8 mouse cellular contexts compared by ENCODE assay signal in genomic region chr15:32243096-32243785, GRCm38 (mm10). TPM values are rescaled to one million over a fixed set of nuclear protein-coding genes. Genes with fewer than 3 reads are reported as not detected.
DNase-seq lines count a peak whose midpoint lies in the region; ATAC-seq lines count a peak whose summit lies in the region.

No protein-coding gene starts in this region.

- DNase-seq in adrenal gland, adult (ENCODE audit: inconsistent age in 2 of 2, low spot score in 1 of 2): peak; percentile 50 to 74
- no peak for DNase-seq in adrenal gland, postnatal 4 days (ENCODE audit: low spot score in 2 of 2)
- DNase-seq in forebrain, embryonic 14.5 days (ENCODE audit: low spot score): peak; percentile 69
- peak; percentile 11 for DNase-seq in retina, embryonic 14.5 days (ENCODE audit: low spot score)
- DNase-seq in embryo, embryonic 9.5 days (ENCODE audit: extremely low spot score): no peak

- H3K9me3 ChIP-seq in forebrain, embryonic 14.5 days (replicated peaks; ENCODE audit: control insufficient read depth, low read length): no peaks in the 10 kb centered on the region
- no peaks in the 10 kb centered on the region for H3K9me3 ChIP-seq in hindbrain, embryonic 12.5 days (replicated peaks)
- no peaks in the 10 kb centered on the region for H3K9me3 ChIP-seq in limb, embryonic 13.5 days

- WGBS in forebrain, embryonic 14.5 days: 65% methylated on average over 12 of the region's 12 CpGs
- WGBS in hindbrain, embryonic 12.5 days: 74% methylated on average over 12 of the region's 12 CpGs
- WGBS in limb, embryonic 13.5 days: 51% methylated on average over 12 of the region's 12 CpGs

- peak overlapping the region; percentile 57 for H3K4me3 ChIP-seq in forebrain, embryonic 14.5 days (ENCODE audit: low read depth, low read length)
- H3K4me3 ChIP-seq in hindbrain, embryonic 12.5 days: peak overlapping the region; percentile 2
- H3K4me3 ChIP-seq in limb, embryonic 13.5 days: peak overlapping the region; percentile 77

- H3K4me2 ChIP-seq in forebrain, embryonic 14.5 days (ENCODE audit: low read length): peak overlapping the region; percentile 99
- peak overlapping the region; percentile 99 for H3K4me2 ChIP-seq in hindbrain, embryonic 12.5 days (replicated peaks)
- H3K4me2 ChIP-seq in limb, embryonic 13.5 days (replicated peaks): peak overlapping the region; percentile 89

- no peak for ATAC-seq in forebrain, embryonic 14.5 days
- no peak for ATAC-seq in hindbrain, embryonic 12.5 days (ENCODE audit: low FRiP score)
- ATAC-seq in limb, embryonic 13.5 days (ENCODE audit: low FRiP score, low read depth): 0 out of 2 replicates have a peak, but pooled peaks have one; percentile 12
- ATAC-seq in monocyte, adult 5-6 weeks (replicated peaks; ENCODE audit: insufficient number of reproducible peaks, low FRiP score, low TSS enrichment, poor library complexity, severe bottlenecking): no peak

- no peak overlapping the region for H3K27ac ChIP-seq in forebrain, embryonic 14.5 days (ENCODE audit: low read depth, low read length)
- no peak overlapping the region for H3K27ac ChIP-seq in hindbrain, embryonic 12.5 days
- peak overlapping the region; percentile 90 for H3K27ac ChIP-seq in limb, embryonic 13.5 days

- H3K9ac ChIP-seq in forebrain, embryonic 14.5 days (ENCODE audit: low read length): no peak overlapping the region
- no peak overlapping the region for H3K9ac ChIP-seq in hindbrain, embryonic 12.5 days
- H3K9ac ChIP-seq in limb, embryonic 13.5 days: peak overlapping the region; percentile 74

- no peaks in the 10 kb centered on the region for H3K36me3 ChIP-seq in forebrain, embryonic 14.5 days (ENCODE audit: control insufficient read depth, insufficient read depth, low read length)
- no peaks in the 10 kb centered on the region for H3K36me3 ChIP-seq in hindbrain, embryonic 12.5 days
- peaks cover 24% of the 10 kb centered on the region for H3K36me3 ChIP-seq in limb, embryonic 13.5 days

- H3K4me1 ChIP-seq in forebrain, embryonic 14.5 days (ENCODE audit: control insufficient read depth, insufficient read depth, low read length): peaks cover 7% of the 10 kb centered on the region; the same call in 1 of the 2 replicates
- peaks cover 12% of the 10 kb centered on the region; the same call in 1 of the 2 replicates for H3K4me1 ChIP-seq in hindbrain, embryonic 12.5 days
- H3K4me1 ChIP-seq in limb, embryonic 13.5 days: peaks cover 31% of the 10 kb centered on the region

- no peaks in the 10 kb centered on the region for H3K27me3 ChIP-seq in forebrain, embryonic 14.5 days (replicated peaks; ENCODE audit: control insufficient read depth, insufficient read depth, low read length)
- no peaks in the 10 kb centered on the region for H3K27me3 ChIP-seq in hindbrain, embryonic 12.5 days
- H3K27me3 ChIP-seq in limb, embryonic 13.5 days: no peaks in the 10 kb centered on the region

RNA-seq across cellular contexts. Expression of gene Sema5a, which starts 1.4 kb away (rescaled TPM):
- total RNA-seq in adrenal gland, postnatal 4 days (2021): 10 to 100 TPM; 33.9 to 47.3 TPM
- polyA plus RNA-seq in forebrain, embryonic 14.5 days (2014; fragmentation: Nextera tagmentation; extraction: Ambion mirVana): 10.1 and 10.8 TPM in 2 replicates
- 11.2 and 11.6 TPM in 2 replicates for polyA plus RNA-seq in hindbrain, embryonic 12.5 days (2016; fragmentation: Nextera tagmentation; extraction: Ambion mirVana)
- 39.4 and 42.2 TPM in 2 replicates for polyA plus RNA-seq in limb, embryonic 13.5 days (2015; fragmentation: Nextera tagmentation; extraction: Ambion mirVana)
- 0.10 to 0.53 TPM in 2 of 3 replicates, not detected in the other for total RNA-seq in monocyte, adult 5-6 weeks (2017)

Comparison
In these comparisons a context has a peak if more than half of its experiments do, and no peak if none do; other contexts are left out.
1. DNase-seq: peak in adrenal gland, adult (2 of 2), forebrain, embryonic 14.5 days (single experiment) and retina, embryonic 14.5 days (single experiment); none in adrenal gland, postnatal 4 days (0 of 2) and embryo, embryonic 9.5 days (single experiment).
2. H3K4me3 ChIP-seq: peak in every context shown above with its lines; median percentile 77 in limb, embryonic 13.5 days; 57 in forebrain, embryonic 14.5 days; 2 in hindbrain, embryonic 12.5 days.
3. Peak in every context shown above with its lines, with median percentiles within 50 percentile points of each other: H3K4me2 ChIP-seq.